Mouse (Mus musculus) gastrocnemius, adult 18-20 months (tissue): ENCODE results near the gene Plekhm2. TPM values are rescaled to one million over a fixed set of nuclear protein-coding genes. Genes with fewer than 3 reads are reported as not detected.

ENCODE experiments used
- total RNA-seq, 2 experiments: library from RNA; stranded (reverse); gene quantifications; 2 replicates each; pipeline ENCODE4 v1.2.3; 2021

Plekhm2 gene
- total RNA-seq, 2 experiments from 2014 or later, result 28.9 to 34.5 TPM

Other genes with a start within 250 kb of the Plekhm2 start
- under 1 TPM in 1 of 2 experiments, not detected in 1; 0.40 TPM for gene Clcnkb, start 248.9 kb downstream of the Plekhm2 start, total RNA-seq
- gene Hspb7, start 244.1 kb downstream of the Plekhm2 start, total RNA-seq, result 100 to 1,000 TPM; 331 to 560 TPM
- 1 to 10 TPM in 1 of 2 experiments, under 1 TPM in 1; 0.87 to 1.0 TPM for gene Srarp, start 228.8 kb downstream of the Plekhm2 start, total RNA-seq
- 10 to 100 TPM; 29.2 to 32.2 TPM for gene Zbtb17, start 220.2 kb downstream of the Plekhm2 start, total RNA-seq
- gene Spen, start 126.3 kb downstream of the Plekhm2 start, total RNA-seq, result 10 to 100 TPM; 21.4 to 21.9 TPM
- 1 to 10 TPM in 1 of 2 experiments, under 1 TPM in 1; 0.90 to 1.1 TPM for gene Fblim1, start 58.8 kb downstream of the Plekhm2 start, total RNA-seq
- under 1 TPM; 0.55 to 0.62 TPM for gene Tmem82, start 46.3 kb downstream of the Plekhm2 start, total RNA-seq
- 10 to 100 TPM; 13.3 to 15.7 TPM for gene Slc25a34, start 41.1 kb downstream of the Plekhm2 start, total RNA-seq
- 1 to 10 TPM; 4.1 to 5.2 TPM for gene Rsc1a1, start 20.7 kb upstream of the Plekhm2 start, total RNA-seq
- gene Ddi2, start 58.5 kb upstream of the Plekhm2 start, total RNA-seq, result 10 to 100 TPM; 57.5 to 62.5 TPM
- not detected for gene Agmat, start 81.8 kb upstream of the Plekhm2 start, total RNA-seq
- 10 to 100 TPM; 13.2 to 13.3 TPM for gene Dnajc16, start 126.0 kb upstream of the Plekhm2 start, total RNA-seq
- gene Casp9, start 128.7 kb upstream of the Plekhm2 start, total RNA-seq, result 1 to 10 TPM; 2.4 TPM
- under 1 TPM in 1 of 2 experiments, not detected in 1; 0.78 TPM for gene Cela2a, start 161.3 kb upstream of the Plekhm2 start, total RNA-seq
- gene Ctrc, start 181.5 kb upstream of the Plekhm2 start, total RNA-seq, result not detected
- 1 to 10 TPM; 2.8 to 4.7 TPM for gene Efhd2, start 210.0 kb upstream of the Plekhm2 start, total RNA-seq